Mouse (Mus musculus) C2C12 (cell line): ENCODE measurements at regions not wholly inside any gene's neighbourhood (a gene's known extent, or its start where the extent isn't known, plus 50 kb on each side); places are given as distances from the start of the nearest gene placed in this dataset.

Source experiments
- H3K27me3 ChIP-seq: one replicate; pipeline ENCODE4 v1.6.1; 2011; ENCODE audit not compliant: control insufficient read depth, insufficient read depth, insufficient read length
- H3K36me3 ChIP-seq: one replicate; pipeline ENCODE4 v1.6.1; 2011; ENCODE audit not compliant: control insufficient read depth, insufficient read depth
- H3K4me3 ChIP-seq: one replicate; pipeline ENCODE4 v1.5.1; 2011; ENCODE audit warnings: mild to moderate bottlenecking, control low read depth; ENCODE audit not compliant: poor library complexity, insufficient read depth, severe bottlenecking
- H3K79me2 ChIP-seq: one replicate; pipeline ENCODE4 v1.6.1; 2011; ENCODE audit not compliant: control insufficient read depth, insufficient read depth
- H3K79me3 ChIP-seq: one replicate; pipeline ENCODE4 v1.6.1; 2011; ENCODE audit warnings: low read depth, control low read depth
- H3ac ChIP-seq: one replicate; pipeline ENCODE3; 2011; ENCODE audit warnings: low read depth; ENCODE audit not compliant: control insufficient read depth, insufficient read length
- CEBPB ChIP-seq: IDR thresholded peaks from one replicate; pipeline ENCODE4 v1.6.1; 2011; ENCODE audit warnings: low read depth, mild to moderate bottlenecking, control low read depth, moderate library complexity
- CTCF ChIP-seq: IDR thresholded peaks from one replicate; pipeline ENCODE4 v1.5.1; 2011; ENCODE audit not compliant: control insufficient read depth, insufficient read depth, insufficient read length
- FOSL1 ChIP-seq: IDR thresholded peaks from one replicate; pipeline ENCODE4 v1.8.0; 2011; ENCODE audit warnings: mild to moderate bottlenecking, low read length; ENCODE audit not compliant: poor library complexity, insufficient read depth, severe bottlenecking
- MAX ChIP-seq: IDR thresholded peaks from one replicate; pipeline ENCODE4 v1.6.1; 2011; ENCODE audit warnings: mild to moderate bottlenecking, control low read depth
- MYOD1 ChIP-seq: IDR thresholded peaks from one replicate; pipeline ENCODE4 v1.6.1; 2011; ENCODE audit warnings: low read depth; ENCODE audit not compliant: control insufficient read depth, insufficient read length
- MYOG ChIP-seq: IDR thresholded peaks from one replicate; pipeline ENCODE4 v1.6.1; 2011; ENCODE audit not compliant: control insufficient read depth, insufficient read length; ENCODE audit errors: extremely low read depth
- USF1 ChIP-seq: IDR thresholded peaks from one replicate; pipeline ENCODE4 v1.6.1; 2011; ENCODE audit warnings: low read depth, mild to moderate bottlenecking, control low read depth, moderate library complexity

GRCm38 (mm10) chr10:38458975-38459374 is 362.6 kb downstream of the Rfpl4b start:
- no peaks in the 10 kb centered on the region for H3K36me3 ChIP-seq
- no peaks in the 10 kb centered on the region for H3K79me2 ChIP-seq
- TF ChIP-seq MYOD1 (no peak), MAX (no peak), USF1 (no peak)
- H3K79me3 ChIP-seq: no peaks in the 10 kb centered on the region
- H3K27me3 ChIP-seq: no peaks in the 10 kb centered on the region
- H3K4me3 ChIP-seq: no peak overlapping the region
- no peak overlapping the region for H3ac ChIP-seq

- Histone ChIP-seq H3K79me2 (no peaks in the 10 kb centered on the region), H3K4me3 (no peak overlapping the region), H3ac (no peak overlapping the region), H3K79me3 (no peaks in the 10 kb centered on the region), H3K27me3 (no peaks in the 10 kb centered on the region), H3K36me3 (no peaks in the 10 kb centered on the region)
- TF ChIP-seq MYOD1 (no peak), FOSL1 (no peak), CEBPB (no peak), MAX (no peak)
Observed at GRCm38 (mm10) chr10:38458424-38458823, 363.2 kb downstream of the Rfpl4b start.

- H3K79me3 ChIP-seq: no peaks in the 10 kb centered on the region
- no peak for TF ChIP-seq USF1
- no peak for TF ChIP-seq CEBPB
- no peak for TF ChIP-seq CTCF
- TF ChIP-seq MYOG: no peak
- no peak for TF ChIP-seq FOSL1
- no peak for TF ChIP-seq MYOD1
- TF ChIP-seq MAX: no peak
- H3K4me3 ChIP-seq: no peak overlapping the region
- no peak overlapping the region for H3ac ChIP-seq
- H3K36me3 ChIP-seq: no peaks in the 10 kb centered on the region
- no peaks in the 10 kb centered on the region for H3K27me3 ChIP-seq
- H3K79me2 ChIP-seq: no peaks in the 10 kb centered on the region
Observed at GRCm38 (mm10) chr10:38456786-38457185, 364.8 kb downstream of the Rfpl4b start.

- Histone ChIP-seq H3K36me3 (no peaks in the 10 kb centered on the region), H3K4me3 (no peak overlapping the region), H3ac (no peak overlapping the region), H3K79me2 (no peaks in the 10 kb centered on the region), H3K27me3 (no peaks in the 10 kb centered on the region), H3K79me3 (no peaks in the 10 kb centered on the region)
- no peak for TF ChIP-seq FOSL1
- no peak for TF ChIP-seq MAX
- TF ChIP-seq CTCF: no peak
- no peak for TF ChIP-seq MYOD1
- TF ChIP-seq MYOG: no peak
- no peak for TF ChIP-seq USF1
Observed at GRCm38 (mm10) chr10:38449263-38449662, 372.3 kb downstream of the Rfpl4b start.

- Histone ChIP-seq H3K79me2 (no peaks in the 10 kb centered on the region), H3K79me3 (no peaks in the 10 kb centered on the region), H3K27me3 (no peaks in the 10 kb centered on the region), H3ac (no peak overlapping the region), H3K4me3 (no peak overlapping the region), H3K36me3 (no peaks in the 10 kb centered on the region)
- TF ChIP-seq MAX: no peak
- no peak for TF ChIP-seq USF1
- TF ChIP-seq CEBPB: no peak
- TF ChIP-seq MYOG: no peak
- no peak for TF ChIP-seq CTCF
- no peak for TF ChIP-seq FOSL1
- TF ChIP-seq MYOD1: no peak
Observed at GRCm38 (mm10) chr10:38447706-38448105, 373.9 kb downstream of the Rfpl4b start.

- no peak overlapping the region for H3ac ChIP-seq
- no peaks in the 10 kb centered on the region for H3K27me3 ChIP-seq
- TF ChIP-seq MYOG (no peak), MAX (no peak), MYOD1 (no peak), CEBPB (no peak), FOSL1 (no peak), CTCF (no peak), USF1 (no peak)
- no peaks in the 10 kb centered on the region for H3K36me3 ChIP-seq
- H3K4me3 ChIP-seq: no peak overlapping the region
- H3K79me3 ChIP-seq: no peaks in the 10 kb centered on the region
- no peaks in the 10 kb centered on the region for H3K79me2 ChIP-seq
Observed at GRCm38 (mm10) chr10:38447256-38447655, 374.3 kb downstream of the Rfpl4b start.
